Mouse (Mus musculus) G1E (cell line): ENCODE data around the gene Cda.

ENCODE experiments used
- CTCF ChIP-seq: IDR thresholded peaks from 2 replicates; pipeline ENCODE4 v1.5.1; 2012; ENCODE audit warnings: low read depth, low read length, inconsistent platforms, mixed read lengths
- GATA1 ChIP-seq: IDR thresholded peaks from 2 replicates; pipeline ENCODE4 v1.6.1; 2012; ENCODE audit warnings: borderline replicate concordance, low read length, inconsistent platforms, mixed read lengths

- TF ChIP-seq CTCF, result no peak
- no peak for TF ChIP-seq GATA1
These were observed 12.4 kb upstream of the Cda start for GRCm38 (mm10) chr4:138380132-138380689.
